Mouse (Mus musculus): ENCODE measurements around the gene 9030612E09Rik. TPM values are rescaled to one million over a fixed set of nuclear protein-coding genes. Genes with fewer than 3 reads are reported as not detected.

9030612E09Rik gene
- polyA plus RNA-seq, 1 experiment, result not detected

GRCm38 (mm10) chr10:43171106-43171505 lies 3.4 kb upstream of the 9030612E09Rik start:
- TF ChIP-seq CTCF (IDR thresholded peaks at IDR 0.05; ENCODE audit: extremely low read depth, insufficient read depth, insufficient read length, insufficient replicate concordance), result no peak
- no peak for TF ChIP-seq POLR2A (IDR thresholded peaks at IDR 0.05; ENCODE audit: low read depth, low read length)
- 0 out of 2 replicates have a peak, but pooled peaks cover 3% of the 10 kb centered on the region for H3K4me1 ChIP-seq (ENCODE audit: control insufficient read depth, insufficient read depth, insufficient read length)
- 13% methylated on average over 8 of the region's 8 CpGs for WGBS
- no peak overlapping the region for H3K4me3 ChIP-seq (ENCODE audit: extremely low read depth, insufficient read depth, insufficient read length)
- H3K27ac ChIP-seq (ENCODE audit: insufficient read depth, low read length), result no peak overlapping the region
- H3K36me3 ChIP-seq (ENCODE audit: control insufficient read depth, insufficient read depth, low read length), result no peaks in the 10 kb centered on the region
- peaks cover 24% of the 10 kb centered on the region for H3K27me3 ChIP-seq (ENCODE audit: control insufficient read depth, insufficient read depth, low read length)
- DNase-seq (ENCODE audit: low read depth in 1 of 2, low spot score in 2 of 2), result no peak

- no peak for DNase-seq (ENCODE audit: low read depth in 1 of 2, low spot score in 2 of 2)
- Histone ChIP-seq H3K27me3 (ENCODE audit: control insufficient read depth, insufficient read depth, low read length) (peaks cover 24% of the 10 kb centered on the region), H3K4me3 (ENCODE audit: extremely low read depth, insufficient read depth, insufficient read length) (no peak overlapping the region), H3K36me3 (ENCODE audit: control insufficient read depth, insufficient read depth, low read length) (no peaks in the 10 kb centered on the region), H3K4me1 (ENCODE audit: control insufficient read depth, insufficient read depth, insufficient read length) (0 out of 2 replicates have a peak, but pooled peaks cover 3% of the 10 kb centered on the region), H3K27ac (ENCODE audit: insufficient read depth, low read length) (no peak overlapping the region)
- 10% methylated on average over 7 of the region's 7 CpGs for WGBS
- no peak for TF ChIP-seq CTCF (IDR thresholded peaks at IDR 0.05; ENCODE audit: extremely low read depth, insufficient read depth, insufficient read length, insufficient replicate concordance)
- TF ChIP-seq POLR2A (IDR thresholded peaks at IDR 0.05; ENCODE audit: low read depth, low read length), result no peak
These were observed 2.4 kb upstream of the 9030612E09Rik start for GRCm38 (mm10) chr10:43172066-43172465.

GRCm38 (mm10) chr10:43172554-43172953 lies 1.9 kb upstream of the 9030612E09Rik start:
- no peak overlapping the region for H3K27ac ChIP-seq (ENCODE audit: insufficient read depth, low read length)
- no peak for TF ChIP-seq POLR2A (IDR thresholded peaks at IDR 0.05; ENCODE audit: low read depth, low read length)
- H3K27me3 ChIP-seq (ENCODE audit: control insufficient read depth, insufficient read depth, low read length), result peaks cover 24% of the 10 kb centered on the region
- no peak for DNase-seq (ENCODE audit: low read depth in 1 of 2, low spot score in 2 of 2)
- H3K4me3 ChIP-seq (ENCODE audit: extremely low read depth, insufficient read depth, insufficient read length), result no peak overlapping the region
- 0 out of 2 replicates have a peak, but pooled peaks cover 3% of the 10 kb centered on the region for H3K4me1 ChIP-seq (ENCODE audit: control insufficient read depth, insufficient read depth, insufficient read length)
- 16% methylated on average over 8 of the region's 8 CpGs for WGBS
- H3K36me3 ChIP-seq (ENCODE audit: control insufficient read depth, insufficient read depth, low read length), result no peaks in the 10 kb centered on the region

- WGBS, result 2% methylated on average over 52 of the region's 53 CpGs
- DNase-seq (ENCODE audit: low read depth in 1 of 2, low spot score in 2 of 2), result no peak
- Histone ChIP-seq H3K4me3 (ENCODE audit: extremely low read depth, insufficient read depth, insufficient read length) (peak overlapping the region; percentile 44; the same call in 1 of the 2 replicates), H3K36me3 (ENCODE audit: control insufficient read depth, insufficient read depth, low read length) (no peaks in the 10 kb centered on the region), H3K4me1 (ENCODE audit: control insufficient read depth, insufficient read depth, insufficient read length) (0 out of 2 replicates have a peak, but pooled peaks cover 3% of the 10 kb centered on the region), H3K27me3 (ENCODE audit: control insufficient read depth, insufficient read depth, low read length) (peaks cover 24% of the 10 kb centered on the region), H3K27ac (ENCODE audit: insufficient read depth, low read length) (no peak overlapping the region)
- no peak for TF ChIP-seq CTCF (IDR thresholded peaks at IDR 0.05; ENCODE audit: extremely low read depth, insufficient read depth, insufficient read length, insufficient replicate concordance)
- no peak for TF ChIP-seq POLR2A (IDR thresholded peaks at IDR 0.05; ENCODE audit: low read depth, low read length)
These were observed 1.2 kb upstream of the 9030612E09Rik start for GRCm38 (mm10) chr10:43173141-43173827.

- no peak for DNase-seq (ENCODE audit: low read depth in 1 of 2, low spot score in 2 of 2)
- Histone ChIP-seq H3K4me1 (ENCODE audit: control insufficient read depth, insufficient read depth, insufficient read length) (0 out of 2 replicates have a peak, but pooled peaks cover 3% of the 10 kb centered on the region), H3K4me3 (ENCODE audit: extremely low read depth, insufficient read depth, insufficient read length) (peak overlapping the region; percentile 38; the same call in 1 of the 2 replicates), H3K36me3 (ENCODE audit: control insufficient read depth, insufficient read depth, low read length) (no peaks in the 10 kb centered on the region), H3K27ac (ENCODE audit: insufficient read depth, low read length) (no peak overlapping the region), H3K27me3 (ENCODE audit: control insufficient read depth, insufficient read depth, low read length) (peaks cover 24% of the 10 kb centered on the region)
- no peak for TF ChIP-seq CTCF (IDR thresholded peaks at IDR 0.05; ENCODE audit: extremely low read depth, insufficient read depth, insufficient read length, insufficient replicate concordance)
- TF ChIP-seq POLR2A (IDR thresholded peaks at IDR 0.05; ENCODE audit: low read depth, low read length), result no peak
- WGBS, result 1% methylated on average over 35 of the region's 38 CpGs
These were observed 627 bp upstream of the 9030612E09Rik start for GRCm38 (mm10) chr10:43173828-43174325.

- DNase-seq (ENCODE audit: low read depth in 1 of 2, low spot score in 2 of 2), result no peak
- no peaks in the 10 kb centered on the region for H3K36me3 ChIP-seq (ENCODE audit: control insufficient read depth, insufficient read depth, low read length)
- H3K27me3 ChIP-seq (ENCODE audit: control insufficient read depth, insufficient read depth, low read length), result peaks cover 24% of the 10 kb centered on the region
- no peak for TF ChIP-seq POLR2A (IDR thresholded peaks at IDR 0.05; ENCODE audit: low read depth, low read length)
- TF ChIP-seq CTCF (IDR thresholded peaks at IDR 0.05; ENCODE audit: extremely low read depth, insufficient read depth, insufficient read length, insufficient replicate concordance), result no peak
- no peak overlapping the region for H3K27ac ChIP-seq (ENCODE audit: insufficient read depth, low read length)
- no peak overlapping the region for H3K4me3 ChIP-seq (ENCODE audit: extremely low read depth, insufficient read depth, insufficient read length)
- 0 out of 2 replicates have a peak, but pooled peaks cover 3% of the 10 kb centered on the region for H3K4me1 ChIP-seq (ENCODE audit: control insufficient read depth, insufficient read depth, insufficient read length)
- WGBS, result 6% methylated on average over 18 of the region's 18 CpGs
These were observed 675 bp downstream of the 9030612E09Rik start for GRCm38 (mm10) chr10:43175156-43175601.

Measured in spleen, adult 2 months (tissue).